Mouse (Mus musculus) hindbrain, embryonic 14.5 days (tissue): ENCODE data around the gene Ptpro. TPM values are rescaled to one million over a fixed set of nuclear protein-coding genes. Genes with fewer than 3 reads are reported as not detected.

Source experiments
- polyA plus RNA-seq: library from polyadenylated mRNA; unstranded; fragments of >200 nt; fragmentation: Nextera tagmentation; extraction: Ambion mirVana; gene quantifications from 2 replicates; pipeline ENCODE4 v1.2.1, GENCODE M21; 2014

Gene Ptpro
- polyA plus RNA-seq, 1 experiment from 2014 or later = 54.6 TPM

Other genes with a start within 250 kb of the Ptpro start
- 6.5 and 8.6 TPM in 2 replicates for gene Rerg, start 81.8 kb upstream of the Ptpro start, polyA plus RNA-seq